Mouse (Mus musculus): Measurements from ENCODE around the gene Capza2.

DNA sequence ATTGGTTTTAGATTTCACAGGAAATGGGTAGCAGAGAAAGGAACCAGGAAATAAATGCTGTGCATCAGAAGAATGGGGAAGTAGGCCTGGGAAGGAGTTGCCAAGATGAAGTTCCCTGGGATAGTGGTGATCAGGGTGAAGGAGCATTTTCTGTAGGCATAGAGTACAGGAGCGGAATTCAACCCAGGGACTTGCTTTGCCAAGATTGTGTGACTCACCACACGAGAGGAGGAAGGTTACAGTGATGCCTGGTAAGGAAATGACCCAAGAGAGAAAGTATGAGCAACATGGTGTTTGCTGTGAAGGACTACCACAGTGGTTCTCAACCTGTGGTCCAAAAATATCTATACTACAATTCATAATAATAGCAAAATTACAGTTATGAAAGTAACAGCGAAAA lies 31.8 kb downstream of the Capza2 start:
- no peak for TF ChIP-seq CHD2 (IDR thresholded peaks at IDR 0.05; ENCODE audit: low read depth, low read length)
- TF ChIP-seq HCFC1 (IDR thresholded peaks at IDR 0.05; ENCODE audit: borderline replicate concordance, insufficient read depth, low read length), result no peak
- no peak for TF ChIP-seq ZC3H11A (IDR thresholded peaks at IDR 0.05; ENCODE audit: borderline replicate concordance, low read depth, low read length)
- TF ChIP-seq MAFK (IDR thresholded peaks at IDR 0.05; ENCODE audit: insufficient read depth, low read depth, low read length), result no peak
- TF ChIP-seq ZNF384 (IDR thresholded peaks at IDR 0.05; ENCODE audit: low read depth, low read length), result no peak

Measured in ES-E14 (cell line).